Mouse (Mus musculus) lung, embryonic 15.5 days (tissue): ENCODE results near the gene Mmel1. TPM values are rescaled to one million over a fixed set of nuclear protein-coding genes. Genes with fewer than 3 reads are reported as not detected.

Experiments used
- ATAC-seq: fragments of 200-750 bp; cut with Nextera tagmentation; 2 replicates; pipeline ENCODE4 v1.8.0; 2017; ENCODE audit warnings: moderate number of reproducible peaks, borderline replicate concordance; ENCODE audit not compliant: low FRiP score, low TSS enrichment; ENCODE audit errors: extremely low read depth
- H3K27ac ChIP-seq: fragments of 300-500 bp; sonication (generic); 2 replicates; pipeline ENCODE4 v1.5.1; 2015; ENCODE audit warnings: moderate library complexity, mild to moderate bottlenecking, inconsistent platforms
- H3K27me3 ChIP-seq: fragments of 300-500 bp; sonication (generic); 2 replicates; pipeline ENCODE4 v1.6.1; 2015; ENCODE audit warnings: inconsistent platforms
- H3K36me3 ChIP-seq: fragments of 300-500 bp; sonication (generic); 2 replicates; pipeline ENCODE4 v1.6.1; 2015; ENCODE audit warnings: inconsistent platforms
- H3K4me1 ChIP-seq: fragments of 300-500 bp; sonication (generic); 2 replicates; pipeline ENCODE4 v1.6.1; 2015; ENCODE audit warnings: inconsistent platforms
- H3K4me2 ChIP-seq: fragments of 300-500 bp; sonication (generic); 2 replicates; pipeline ENCODE4 v1.6.1; 2015; ENCODE audit warnings: inconsistent platforms, mild to moderate bottlenecking, moderate library complexity
- H3K4me3 ChIP-seq: fragments of 300-500 bp; sonication (generic); 2 replicates; pipeline ENCODE4 v1.5.1; 2015; ENCODE audit warnings: mild to moderate bottlenecking, inconsistent platforms
- H3K9ac ChIP-seq: fragments of 300-500 bp; sonication (generic); 2 replicates; pipeline ENCODE4 v1.6.1; 2015; ENCODE audit warnings: inconsistent platforms
- H3K9me3 ChIP-seq: fragments of 300-500 bp; sonication (generic); 2 replicates; pipeline ENCODE4 v1.6.1; 2016; ENCODE audit warnings: inconsistent platforms
- WGBS: fragments of 180-500 bp; shearing (Covaris S2); methylation state at CpG from one replicate; pipeline ENCODE4 v1.1.7; 2015; 5-methylcytosine and 5-hydroxymethylcytosine counted together
- polyA plus RNA-seq: library from polyadenylated mRNA; unstranded; fragments of >200 nt; fragmentation: Nextera tagmentation; extraction: Ambion mirVana; gene quantifications from 2 replicates; pipeline ENCODE4 v1.2.1, GENCODE M21; 2015

The Mmel1 gene
- polyA plus RNA-seq, 1 experiment from 2014 or later = 0.26 TPM

DNA sequence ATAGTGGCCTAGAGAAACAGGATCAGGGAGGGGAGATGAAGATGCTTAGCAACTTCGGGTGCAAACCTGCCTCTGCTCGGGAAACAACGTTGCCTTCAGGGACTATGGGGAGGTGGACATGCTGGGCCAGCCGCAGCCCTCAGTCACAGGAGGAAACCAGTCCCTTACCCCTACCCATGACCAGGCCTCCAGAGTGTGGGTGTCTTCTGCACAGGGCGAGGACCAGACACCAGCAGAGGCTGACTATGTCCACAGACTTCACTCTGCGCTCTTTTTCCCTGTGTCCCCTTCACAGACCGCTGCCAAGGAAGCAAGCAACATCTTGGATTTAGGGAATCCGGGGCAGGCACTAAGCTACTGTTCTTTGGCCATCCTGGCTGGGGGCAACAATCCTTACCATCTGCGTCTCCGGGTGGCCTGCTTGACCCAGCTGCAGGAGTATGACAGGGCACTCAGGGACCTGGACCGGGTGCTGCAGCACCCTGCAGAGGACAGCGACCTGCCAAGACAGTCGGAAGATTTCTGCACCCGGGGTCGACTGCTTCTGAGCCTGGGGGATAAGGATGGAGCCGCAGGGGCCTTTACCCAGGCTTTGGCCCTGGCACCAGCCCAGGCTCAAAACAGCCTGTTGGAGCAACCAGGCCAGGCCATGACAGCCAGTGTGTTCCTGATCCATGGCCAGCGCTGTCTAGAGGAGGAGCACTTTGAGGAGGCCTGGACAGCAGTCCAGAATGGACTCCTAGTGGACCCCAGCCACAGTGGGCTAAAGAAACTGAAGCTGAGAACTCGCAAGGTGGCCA, 4.2 kb upstream of the Mmel1 start:
- peak overlapping the region; percentile 58 for H3K27ac ChIP-seq
- H3K9me3 ChIP-seq = no peaks in the 10 kb centered on the region
- H3K36me3 ChIP-seq = no peaks in the 10 kb centered on the region
- H3K9ac ChIP-seq = peak overlapping the region; percentile 40
- H3K4me3 ChIP-seq = no peak overlapping the region
- peak overlapping the region; percentile 64 for H3K4me2 ChIP-seq
- no peak for ATAC-seq
- 79% methylated on average over 18 of the region's 18 CpGs for whole genome bisulfite sequencing
- no peaks in the 10 kb centered on the region for H3K27me3 ChIP-seq
- peaks cover 18% of the 10 kb centered on the region for H3K4me1 ChIP-seq

- 83% methylated on average over 5 of the region's 5 CpGs for WGBS
- Histone ChIP-seq H3K4me1 (peaks cover 18% of the 10 kb centered on the region), H3K27me3 (no peaks in the 10 kb centered on the region), H3K4me3 (no peak overlapping the region), H3K9me3 (no peaks in the 10 kb centered on the region), H3K9ac (no peak overlapping the region), H3K27ac (no peak overlapping the region), H3K4me2 (no peak overlapping the region), H3K36me3 (no peaks in the 10 kb centered on the region)
- no peak for ATAC-seq
Measured at GRCm38 (mm10) chr4:154866391-154866790, 3.0 kb upstream of the Mmel1 start.

- ATAC-seq = no peak
- no peaks in the 10 kb centered on the region for H3K9me3 ChIP-seq
- WGBS = 77% methylated on average over 6 of the region's 6 CpGs
Measured at GRCm38 (mm10) chr4:154867257-154867656, 2.1 kb upstream of the Mmel1 start.

DNA sequence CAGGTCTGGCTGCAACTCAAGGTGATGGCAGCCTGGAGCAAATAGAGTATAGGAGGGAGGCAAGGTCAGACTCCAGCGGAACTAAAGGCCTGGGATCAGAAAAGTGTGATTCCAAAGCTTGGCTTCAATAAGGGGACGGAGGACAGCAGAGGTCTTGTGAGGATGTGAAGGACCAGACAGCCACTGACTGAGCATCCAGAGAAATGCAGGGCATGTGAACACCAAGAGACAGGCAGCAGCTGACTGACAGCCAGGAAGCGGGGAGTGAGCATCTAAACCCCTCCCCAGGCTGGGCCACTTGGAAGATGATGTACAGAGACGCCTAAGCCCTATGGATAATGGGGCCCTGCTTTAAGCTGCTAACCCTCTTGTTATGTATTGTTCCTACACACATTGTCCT, 1.3 kb downstream of the Mmel1 start:
- no peak for ATAC-seq
- Histone ChIP-seq H3K4me1 (no peaks in the 10 kb centered on the region), H3K27ac (no peak overlapping the region), H3K4me2 (no peak overlapping the region), H3K9ac (no peak overlapping the region), H3K4me3 (no peak overlapping the region), H3K27me3 (no peaks in the 10 kb centered on the region), H3K9me3 (no peaks in the 10 kb centered on the region), H3K36me3 (no peaks in the 10 kb centered on the region)
- 72% methylated on average over 4 of the region's 4 CpGs for WGBS

More at GRCm38 (mm10) chr4:154867257-154867656, 2.1 kb upstream of the Mmel1 start:
- Histone ChIP-seq H3K27ac (no peak overlapping the region), H3K9ac (no peak overlapping the region), H3K27me3 (no peaks in the 10 kb centered on the region), H3K36me3 (no peaks in the 10 kb centered on the region), H3K4me3 (no peak overlapping the region), H3K4me2 (no peak overlapping the region), H3K4me1 (peaks cover 18% of the 10 kb centered on the region)

GRCm38 (mm10) chr4:154871757-154872251, 2.4 kb downstream of the Mmel1 start:
- H3K4me1 ChIP-seq = no peaks in the 10 kb centered on the region
- H3K36me3 ChIP-seq = no peaks in the 10 kb centered on the region
- H3K9ac ChIP-seq = no peak overlapping the region
- WGBS = 2% methylated on average over 13 of the region's 13 CpGs
- peaks cover 5% of the 10 kb centered on the region; the same call in 1 of the 2 replicates for H3K27me3 ChIP-seq
- H3K9me3 ChIP-seq = no peaks in the 10 kb centered on the region
- no peak overlapping the region for H3K27ac ChIP-seq
- peak; percentile 51; the same call in 1 of the 2 replicates for ATAC-seq
- H3K4me2 ChIP-seq = no peak overlapping the region
- no peak overlapping the region for H3K4me3 ChIP-seq

GRCm38 (mm10) chr4:154873186-154873585, 3.8 kb downstream of the Mmel1 start:
- Histone ChIP-seq H3K9me3 (no peaks in the 10 kb centered on the region), H3K4me1 (peaks cover 1% of the 10 kb centered on the region), H3K27ac (no peak overlapping the region), H3K36me3 (no peaks in the 10 kb centered on the region), H3K4me2 (no peak overlapping the region), H3K9ac (no peak overlapping the region), H3K4me3 (no peak overlapping the region), H3K27me3 (peaks cover 5% of the 10 kb centered on the region; the same call in 1 of the 2 replicates)
- 64% methylated on average over 6 of the region's 6 CpGs for WGBS
- ATAC-seq = no peak

DNA sequence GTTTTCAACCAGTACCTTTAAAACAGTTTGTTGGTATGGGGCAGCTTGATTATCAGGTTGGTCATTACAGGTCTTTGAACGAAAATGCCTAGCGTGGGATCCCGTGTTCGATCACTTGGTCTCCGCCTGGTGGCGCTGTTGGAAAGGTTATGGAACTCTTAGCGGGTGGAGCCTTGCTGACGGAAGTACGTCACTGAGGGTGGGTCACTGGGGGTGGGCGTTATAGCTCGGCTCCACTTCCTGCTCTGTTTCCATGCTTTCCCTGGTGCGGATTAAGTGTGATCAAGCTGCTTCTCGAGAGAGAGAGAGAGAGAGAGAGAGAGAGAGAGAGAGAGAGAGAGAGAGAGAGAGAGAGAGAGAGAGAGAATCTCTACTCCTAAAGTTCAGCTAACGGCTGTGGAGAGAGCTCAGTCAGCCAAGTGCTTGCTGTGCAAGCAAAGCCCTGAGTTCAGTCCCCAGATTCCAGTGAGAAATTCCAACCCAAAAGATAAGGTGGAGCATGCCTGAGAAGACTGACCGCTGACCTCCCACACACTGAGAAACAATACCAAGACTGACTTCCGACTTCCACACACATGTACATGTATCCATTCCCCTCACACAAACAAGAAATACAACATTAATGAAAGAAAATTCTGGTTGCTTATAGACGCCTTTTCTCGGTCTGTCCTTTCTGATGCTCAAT, 8.6 kb downstream of the Mmel1 start:
- no peaks in the 10 kb centered on the region for H3K9me3 ChIP-seq
- ATAC-seq = peak; percentile 97
- peak overlapping the region; percentile 87 for H3K27ac ChIP-seq
- peak overlapping the region; percentile 60 for H3K4me2 ChIP-seq
- H3K27me3 ChIP-seq = peaks cover 5% of the 10 kb centered on the region; the same call in 1 of the 2 replicates
- H3K4me1 ChIP-seq = peaks cover 11% of the 10 kb centered on the region
- H3K36me3 ChIP-seq = no peaks in the 10 kb centered on the region
- WGBS = 6% methylated on average over 18 of the region's 18 CpGs
- peak overlapping the region; percentile 36 for H3K4me3 ChIP-seq
- peak overlapping the region; percentile 47 for H3K9ac ChIP-seq

GRCm38 (mm10) chr4:154880730-154881129, 11.3 kb downstream of the Mmel1 start:
- Histone ChIP-seq H3K36me3 (no peaks in the 10 kb centered on the region), H3K4me3 (no peak overlapping the region), H3K27ac (no peak overlapping the region), H3K4me2 (no peak overlapping the region), H3K9ac (no peak overlapping the region), H3K27me3 (peaks cover 5% of the 10 kb centered on the region; the same call in 1 of the 2 replicates), H3K4me1 (peaks cover 11% of the 10 kb centered on the region), H3K9me3 (no peaks in the 10 kb centered on the region)
- peak; percentile 13; the same call in 1 of the 2 replicates for ATAC-seq
- WGBS = 55% methylated on average over 6 of the region's 6 CpGs

DNA sequence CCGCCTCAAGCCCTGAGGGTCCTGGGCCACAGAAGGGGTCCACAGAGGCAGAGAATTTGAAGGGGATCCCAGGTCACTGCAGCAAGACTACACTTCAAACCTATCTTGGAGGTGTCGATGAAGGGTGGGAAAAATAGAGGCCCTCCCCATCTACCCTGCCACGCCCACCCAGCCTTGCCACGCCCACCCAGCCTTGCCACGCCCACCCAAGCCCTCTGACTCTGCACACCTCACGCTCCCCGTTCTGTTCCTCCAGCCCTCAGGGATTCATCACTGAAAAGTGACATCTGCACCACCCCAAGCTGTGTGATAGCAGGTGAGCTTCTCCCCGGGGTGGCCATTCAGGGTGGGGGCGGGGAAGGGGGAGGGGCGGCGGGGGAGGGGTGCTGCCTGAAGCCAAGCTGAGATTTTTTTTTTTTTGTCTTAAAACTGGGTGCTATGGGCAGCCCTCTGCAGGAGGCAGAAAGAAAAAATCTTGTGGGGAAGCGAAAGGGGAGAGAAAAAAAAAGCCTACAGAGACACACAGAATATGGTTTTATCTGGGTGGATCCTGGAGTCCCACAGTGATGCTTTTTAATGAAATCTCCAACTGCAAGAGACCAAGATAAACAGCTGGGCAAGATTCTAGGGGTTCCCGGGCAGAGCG, 12.8 kb downstream of the Mmel1 start:
- Histone ChIP-seq H3K27me3 (no peaks in the 10 kb centered on the region), H3K4me1 (peaks cover 11% of the 10 kb centered on the region), H3K4me2 (no peak overlapping the region), H3K27ac (no peak overlapping the region), H3K4me3 (no peak overlapping the region), H3K9me3 (no peaks in the 10 kb centered on the region), H3K9ac (no peak overlapping the region), H3K36me3 (no peaks in the 10 kb centered on the region)
- ATAC-seq = no peak
- WGBS = 18% methylated on average over 14 of the region's 14 CpGs

DNA sequence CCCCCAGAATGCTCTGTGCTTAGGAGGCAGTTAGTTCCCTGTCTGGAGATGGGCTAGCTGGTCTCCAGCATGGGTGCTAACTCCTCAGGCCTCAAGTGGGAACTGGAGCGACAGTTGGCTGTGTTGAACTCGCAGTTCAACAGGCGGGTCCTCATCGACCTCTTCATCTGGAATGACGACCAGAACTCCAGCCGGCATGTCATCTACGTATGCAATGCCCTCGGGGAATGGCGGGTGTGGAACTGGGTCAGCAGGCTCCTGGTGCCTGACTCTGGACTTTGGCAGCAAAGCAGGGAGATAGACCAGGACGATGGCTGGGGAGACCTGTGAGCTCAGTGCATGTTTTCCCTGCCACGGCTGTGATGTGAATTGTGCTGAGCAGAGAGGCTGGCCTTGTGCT, 16.0 kb downstream of the Mmel1 start:
- peaks cover 6% of the 10 kb centered on the region; the same call in 1 of the 2 replicates for H3K4me1 ChIP-seq
- no peaks in the 10 kb centered on the region for H3K9me3 ChIP-seq
- WGBS = 69% methylated on average over 11 of the region's 11 CpGs
- no peak for ATAC-seq
- no peak overlapping the region for H3K4me2 ChIP-seq
- no peak overlapping the region for H3K4me3 ChIP-seq
- no peaks in the 10 kb centered on the region for H3K27me3 ChIP-seq
- no peak overlapping the region for H3K27ac ChIP-seq
- no peaks in the 10 kb centered on the region for H3K36me3 ChIP-seq
- H3K9ac ChIP-seq = no peak overlapping the region

GRCm38 (mm10) chr4:154886876-154887592, 17.6 kb downstream of the Mmel1 start:
- Histone ChIP-seq H3K27me3 (no peaks in the 10 kb centered on the region), H3K9ac (no peak overlapping the region), H3K27ac (no peak overlapping the region), H3K4me3 (no peak overlapping the region), H3K36me3 (no peaks in the 10 kb centered on the region), H3K4me1 (peaks cover 5% of the 10 kb centered on the region; the same call in 1 of the 2 replicates), H3K4me2 (no peak overlapping the region), H3K9me3 (no peaks in the 10 kb centered on the region)
- WGBS = 52% methylated on average over 13 of the region's 13 CpGs
- 0 out of 2 replicates have a peak, but pooled peaks have one; percentile 6 for ATAC-seq
